Mouse (Mus musculus) limb, embryonic 11.5 days (tissue): ENCODE data around the gene Olfr1309. TPM values are rescaled to one million over a fixed set of nuclear protein-coding genes. Genes with fewer than 3 reads are reported as not detected.
"Not testable (repeated sequence)": the region's sequence is repeated elsewhere in the genome, so short reads cannot be mapped to it uniquely, and the experiment has no call there.

Experiments used
- ATAC-seq: fragments of 200-750 bp; cut with Nextera tagmentation; 2 replicates; pipeline ENCODE4 v1.8.0; 2017; ENCODE audit warnings: low read depth; ENCODE audit not compliant: insufficient number of reproducible peaks, low FRiP score, low TSS enrichment
- DNase-seq: peaks from one replicate; pipeline ENCODE4 v3.0.0-alpha.2; 2015; ENCODE audit warnings: low spot score
- H3K27ac ChIP-seq: fragments of 300-500 bp; sonication (generic); replicated peaks from 2 replicates; pipeline ENCODE4 v1.5.1; 2014; ENCODE audit warnings: low read depth, mild to moderate bottlenecking, low read length
- H3K27me3 ChIP-seq: fragments of 300-500 bp; sonication (generic); 2 replicates; pipeline ENCODE4 v1.6.1; 2014; ENCODE audit warnings: mild to moderate bottlenecking, low read length, mixed read lengths; ENCODE audit not compliant: control insufficient read depth, insufficient read depth
- H3K36me3 ChIP-seq: fragments of 300-500 bp; sonication (generic); 2 replicates; pipeline ENCODE4 v1.6.1; 2014; ENCODE audit warnings: mild to moderate bottlenecking, low read length, moderate library complexity, mixed read lengths; ENCODE audit not compliant: control insufficient read depth, insufficient read depth
- H3K4me1 ChIP-seq: fragments of 300-500 bp; sonication (generic); 2 replicates; pipeline ENCODE4 v1.6.1; 2014; ENCODE audit warnings: low read length, mixed read lengths; ENCODE audit not compliant: control insufficient read depth, insufficient read depth
- H3K4me2 ChIP-seq: fragments of 300-500 bp; sonication (generic); 2 replicates; pipeline ENCODE4 v1.6.1; 2014; ENCODE audit warnings: low read depth, mild to moderate bottlenecking, moderate library complexity; ENCODE audit not compliant: severe bottlenecking
- H3K4me3 ChIP-seq: fragments of 300-500 bp; sonication (generic); 2 replicates; pipeline ENCODE4 v1.5.1; 2014; ENCODE audit warnings: low read depth, low read length
- H3K9ac ChIP-seq: fragments of 300-500 bp; sonication (generic); 2 replicates; pipeline ENCODE4 v1.6.1; 2014; ENCODE audit warnings: mild to moderate bottlenecking, low read length
- H3K9me3 ChIP-seq: fragments of 300-500 bp; sonication (generic); 2 replicates; pipeline ENCODE4 v1.6.1; 2016; ENCODE audit warnings: low read length; ENCODE audit not compliant: control insufficient read depth
- WGBS: fragments of 180-500 bp; shearing (Covaris S2); extraction: QIAGEN DNeasy Blood & Tissue Kit; methylation state at CpG from one replicate; pipeline ENCODE4 v1.1.7; 2014; 5-methylcytosine and 5-hydroxymethylcytosine counted together
- polyA plus RNA-seq: library from polyadenylated mRNA; unstranded; fragments of >200 nt; fragmentation: Nextera tagmentation; extraction: Ambion mirVana; gene quantifications from 2 replicates; pipeline ENCODE4 v1.2.1, GENCODE M21; 2014

Gene Olfr1309
- polyA plus RNA-seq: not detected in 2 replicates

- ATAC-seq (no peak), DNase-seq (no peak)
- no peaks in the 10 kb centered on the region for H3K9me3 ChIP-seq
- no peaks in the 10 kb centered on the region for H3K27me3 ChIP-seq
- no peak within 1 kb of the TSS for H3K27ac ChIP-seq
- H3K9ac ChIP-seq: no peak within 1 kb of the TSS
- no peaks in the 10 kb centered on the region for H3K4me1 ChIP-seq
- H3K36me3 ChIP-seq: no peaks in the 10 kb centered on the region
- 63% methylated on average over 1 of the region's 1 CpGs for WGBS
- no peak within 1 kb of the TSS for H3K4me3 ChIP-seq
- H3K4me2 ChIP-seq: no peak within 1 kb of the TSS
These were observed at the start of gene Olfr1309 for GRCm38 (mm10) chr2:111990181-111990580. Gene Olfr1309 (minus strand): TSS chr2:111990281.

GRCm38 (mm10) chr2:112026971-112027370 is 36.9 kb upstream of the Olfr1309 start:
- ATAC-seq, H3K4me3 ChIP-seq, DNase-seq, H3K9me3 ChIP-seq, H3K36me3 ChIP-seq, H3K4me1 ChIP-seq, H3K27me3 ChIP-seq, H3K4me2 ChIP-seq, H3K9ac ChIP-seq, H3K27ac ChIP-seq: not testable (repeated sequence)
- 50% methylated on average over 6 of the region's 6 CpGs for WGBS

- no peaks in the 10 kb centered on the region for H3K27me3 ChIP-seq
- H3K9ac ChIP-seq: no peak within 1 kb of the TSS
- H3K4me2 ChIP-seq: no peak within 1 kb of the TSS
- ATAC-seq (no peak), DNase-seq (no peak)
- no peaks in the 10 kb centered on the region for H3K36me3 ChIP-seq
- H3K4me1 ChIP-seq: no peaks in the 10 kb centered on the region
- WGBS: 93% methylated on average over 2 of the region's 2 CpGs
- H3K9me3 ChIP-seq: no peaks in the 10 kb centered on the region
- no peak within 1 kb of the TSS for H3K27ac ChIP-seq
- H3K4me3 ChIP-seq: no peak within 1 kb of the TSS
These were observed 34.2 kb upstream of the Olfr1309 start, which contains the start of gene Olfr1311 for GRCm38 (mm10) chr2:112024312-112024711. Gene Olfr1311 (minus strand): TSS chr2:112024412.

- WGBS: 85% methylated on average over 3 of the region's 3 CpGs
- H3K9me3 ChIP-seq: no peaks in the 10 kb centered on the region
- H3K36me3 ChIP-seq: no peaks in the 10 kb centered on the region
- no peak overlapping the region for H3K27ac ChIP-seq
- ATAC-seq (no peak), DNase-seq (no peak)
- no peaks in the 10 kb centered on the region for H3K4me1 ChIP-seq
- H3K4me3 ChIP-seq: no peak overlapping the region
- no peaks in the 10 kb centered on the region for H3K27me3 ChIP-seq
- H3K9ac ChIP-seq: no peak overlapping the region
- no peak overlapping the region for H3K4me2 ChIP-seq
These were observed 24.8 kb upstream of the Olfr1309 start for GRCm38 (mm10) chr2:112014900-112015299.

- DNase-seq (no peak), ATAC-seq (no peak)
These were observed 22.5 kb upstream of the Olfr1309 start, which contains the start of gene Olfr1310 for GRCm38 (mm10) chr2:112012608-112013007. Gene Olfr1310 (minus strand): TSS chr2:112012708.

GRCm38 (mm10) chr2:111964844-111965243 is 25.2 kb downstream of the Olfr1309 start, which contains the start of gene Olfr1308:
Gene Olfr1308 (minus strand): TSS chr2:111964944.
- Histone ChIP-seq H3K9me3 (no peaks in the 10 kb centered on the region), H3K9ac (no peak within 1 kb of the TSS), H3K4me2 (no peak within 1 kb of the TSS), H3K27me3 (no peaks in the 10 kb centered on the region), H3K36me3 (no peaks in the 10 kb centered on the region), H3K27ac (no peak within 1 kb of the TSS), H3K4me1 (no peaks in the 10 kb centered on the region), H3K4me3 (no peak within 1 kb of the TSS)
- DNase-seq (no peak), ATAC-seq (no peak)
- 68% methylated on average over 1 of the region's 1 CpGs for WGBS

More at GRCm38 (mm10) chr2:112012608-112013007, 22.5 kb upstream of the Olfr1309 start, which contains the start of gene Olfr1310:
- H3K9me3 ChIP-seq: no peaks in the 10 kb centered on the region
- no peak within 1 kb of the TSS for H3K27ac ChIP-seq
- H3K9ac ChIP-seq: no peak within 1 kb of the TSS
- H3K4me2 ChIP-seq: no peak within 1 kb of the TSS
- no peaks in the 10 kb centered on the region for H3K36me3 ChIP-seq
- no peaks in the 10 kb centered on the region for H3K4me1 ChIP-seq
- no peak within 1 kb of the TSS for H3K4me3 ChIP-seq
- no peaks in the 10 kb centered on the region for H3K27me3 ChIP-seq

GRCm38 (mm10) chr2:111949340-111949739 is 40.7 kb downstream of the Olfr1309 start, which contains the start of gene Olfr1307:
Gene Olfr1307 (minus strand): TSS chr2:111949440.
- no peak within 1 kb of the TSS for H3K4me3 ChIP-seq
- no peaks in the 10 kb centered on the region for H3K4me1 ChIP-seq
- no peak within 1 kb of the TSS for H3K9ac ChIP-seq
- DNase-seq: no peak
- ATAC-seq: no peak
- WGBS: 75% methylated on average over 1 of the region's 1 CpGs
- H3K9me3 ChIP-seq: no peaks in the 10 kb centered on the region
- H3K36me3 ChIP-seq: no peaks in the 10 kb centered on the region
- H3K27me3 ChIP-seq: no peaks in the 10 kb centered on the region
- no peak within 1 kb of the TSS for H3K4me2 ChIP-seq
- H3K27ac ChIP-seq: no peak within 1 kb of the TSS
